Mouse (Mus musculus): ENCODE data around the gene Scgb1a1. TPM values are rescaled to one million over a fixed set of nuclear protein-coding genes. Genes with fewer than 3 reads are reported as not detected.
"Not testable (repeated sequence)": the region's sequence is repeated elsewhere in the genome, so short reads cannot be mapped to it uniquely, and the experiment has no call there.

The Scgb1a1 gene
- polyA plus RNA-seq, 1 experiment from 2014 or later, result not detected

GRCm38 (mm10) chr19:9090191-9090590, 2.4 kb upstream of the Scgb1a1 start:
- 70% methylated on average over 4 of the region's 4 CpGs for WGBS
- H3K4me3 ChIP-seq (ENCODE audit: low read length), result no peak overlapping the region
- no peak overlapping the region for H3K9ac ChIP-seq (ENCODE audit: low read depth, low read length)
- H3K27me3 ChIP-seq (ENCODE audit: control insufficient read depth, insufficient read depth, low read length), result no peaks in the 10 kb centered on the region
- H3K27ac ChIP-seq (ENCODE audit: low read depth, low read length), result no peak overlapping the region
- H3K36me3 ChIP-seq (ENCODE audit: control insufficient read depth, insufficient read depth, low read length), result no peaks in the 10 kb centered on the region
- H3K4me2 ChIP-seq (replicated peaks; ENCODE audit: low read depth, low read length), result no peak overlapping the region
- ATAC-seq (ENCODE audit: low FRiP score, low TSS enrichment), result no peak
- H3K4me1 ChIP-seq (ENCODE audit: control insufficient read depth, insufficient read depth, low read length), result no peaks in the 10 kb centered on the region
- H3K9me3 ChIP-seq (ENCODE audit: control insufficient read depth, low read length), result no peaks in the 10 kb centered on the region

GRCm38 (mm10) chr19:9083892-9084291, 3.9 kb downstream of the Scgb1a1 start:
- H3K4me2 ChIP-seq (replicated peaks; ENCODE audit: low read depth, low read length); H3K36me3 ChIP-seq (ENCODE audit: control insufficient read depth, insufficient read depth, low read length); H3K27me3 ChIP-seq (ENCODE audit: control insufficient read depth, insufficient read depth, low read length); H3K9me3 ChIP-seq (ENCODE audit: control insufficient read depth, low read length); H3K4me1 ChIP-seq (ENCODE audit: control insufficient read depth, insufficient read depth, low read length); ATAC-seq (ENCODE audit: low FRiP score, low TSS enrichment); H3K4me3 ChIP-seq (ENCODE audit: low read length); H3K27ac ChIP-seq (ENCODE audit: low read depth, low read length); H3K9ac ChIP-seq (ENCODE audit: low read depth, low read length): not testable (repeated sequence)
- WGBS, result 87% methylated on average over 2 of the region's 2 CpGs

GRCm38 (mm10) chr19:9083010-9083355, 4.8 kb downstream of the Scgb1a1 start:
- Histone ChIP-seq H3K27me3 (ENCODE audit: control insufficient read depth, insufficient read depth, low read length) (no peaks in the 10 kb centered on the region), H3K9ac (ENCODE audit: low read depth, low read length) (no peak overlapping the region), H3K4me1 (ENCODE audit: control insufficient read depth, insufficient read depth, low read length) (peaks cover 5% of the 10 kb centered on the region), H3K36me3 (ENCODE audit: control insufficient read depth, insufficient read depth, low read length) (no peaks in the 10 kb centered on the region), H3K9me3 (ENCODE audit: control insufficient read depth, low read length) (no peaks in the 10 kb centered on the region), H3K4me3 (ENCODE audit: low read length) (no peak overlapping the region), H3K27ac (ENCODE audit: low read depth, low read length) (no peak overlapping the region), H3K4me2 (replicated peaks; ENCODE audit: low read depth, low read length) (no peak overlapping the region)
- ATAC-seq (ENCODE audit: low FRiP score, low TSS enrichment), result no peak
- 77% methylated on average over 2 of the region's 2 CpGs for WGBS

GRCm38 (mm10) chr19:9082191-9083009, 5.4 kb downstream of the Scgb1a1 start:
- Histone ChIP-seq H3K27me3 (ENCODE audit: control insufficient read depth, insufficient read depth, low read length) (no peaks in the 10 kb centered on the region), H3K4me3 (ENCODE audit: low read length) (no peak overlapping the region), H3K4me1 (ENCODE audit: control insufficient read depth, insufficient read depth, low read length) (peaks cover 5% of the 10 kb centered on the region), H3K4me2 (replicated peaks; ENCODE audit: low read depth, low read length) (peak overlapping the region; percentile 27), H3K9ac (ENCODE audit: low read depth, low read length) (peak overlapping the region; percentile 35; the same call in 1 of the 2 replicates), H3K27ac (ENCODE audit: low read depth, low read length) (no peak overlapping the region), H3K36me3 (ENCODE audit: control insufficient read depth, insufficient read depth, low read length) (no peaks in the 10 kb centered on the region), H3K9me3 (ENCODE audit: control insufficient read depth, low read length) (no peaks in the 10 kb centered on the region)
- 14% methylated on average over 23 of the region's 23 CpGs for WGBS
- ATAC-seq (ENCODE audit: low FRiP score, low TSS enrichment), result peak; percentile 95

GRCm38 (mm10) chr19:9081311-9082190, 6.2 kb downstream of the Scgb1a1 start:
- Histone ChIP-seq H3K4me1 (ENCODE audit: control insufficient read depth, insufficient read depth, low read length) (peaks cover 5% of the 10 kb centered on the region), H3K36me3 (ENCODE audit: control insufficient read depth, insufficient read depth, low read length) (no peaks in the 10 kb centered on the region), H3K4me3 (ENCODE audit: low read length) (no peak overlapping the region), H3K4me2 (replicated peaks; ENCODE audit: low read depth, low read length) (peak overlapping the region; percentile 27; the same call in 1 of the 2 replicates), H3K27ac (ENCODE audit: low read depth, low read length) (no peak overlapping the region), H3K27me3 (ENCODE audit: control insufficient read depth, insufficient read depth, low read length) (no peaks in the 10 kb centered on the region), H3K9ac (ENCODE audit: low read depth, low read length) (peak overlapping the region; percentile 35; the same call in 1 of the 2 replicates), H3K9me3 (ENCODE audit: control insufficient read depth, low read length) (no peaks in the 10 kb centered on the region)
- WGBS, result 79% methylated on average over 14 of the region's 14 CpGs
- ATAC-seq (ENCODE audit: low FRiP score, low TSS enrichment), result peak; percentile 37; the same call in 1 of the 2 replicates

- Histone ChIP-seq H3K27me3 (ENCODE audit: control insufficient read depth, insufficient read depth, low read length) (no peaks in the 10 kb centered on the region), H3K4me1 (ENCODE audit: control insufficient read depth, insufficient read depth, low read length) (peaks cover 5% of the 10 kb centered on the region), H3K9ac (ENCODE audit: low read depth, low read length) (no peak overlapping the region), H3K4me3 (ENCODE audit: low read length) (no peak overlapping the region), H3K27ac (ENCODE audit: low read depth, low read length) (no peak overlapping the region), H3K4me2 (replicated peaks; ENCODE audit: low read depth, low read length) (no peak overlapping the region), H3K36me3 (ENCODE audit: control insufficient read depth, insufficient read depth, low read length) (no peaks in the 10 kb centered on the region), H3K9me3 (ENCODE audit: control insufficient read depth, low read length) (no peaks in the 10 kb centered on the region)
- WGBS, result 45% methylated on average over 7 of the region's 7 CpGs
- ATAC-seq (ENCODE audit: low FRiP score, low TSS enrichment), result no peak
Measured at GRCm38 (mm10) chr19:9079916-9080315, 7.8 kb downstream of the Scgb1a1 start.

GRCm38 (mm10) chr19:9076982-9077660, 10.6 kb downstream of the Scgb1a1 start:
- no peaks in the 10 kb centered on the region for H3K36me3 ChIP-seq (ENCODE audit: control insufficient read depth, insufficient read depth, low read length)
- peaks cover 5% of the 10 kb centered on the region for H3K4me1 ChIP-seq (ENCODE audit: control insufficient read depth, insufficient read depth, low read length)
- 70% methylated on average over 4 of the region's 4 CpGs for WGBS
- no peak overlapping the region for H3K4me3 ChIP-seq (ENCODE audit: low read length)
- no peak overlapping the region for H3K27ac ChIP-seq (ENCODE audit: low read depth, low read length)
- no peak overlapping the region for H3K4me2 ChIP-seq (replicated peaks; ENCODE audit: low read depth, low read length)
- no peak overlapping the region for H3K9ac ChIP-seq (ENCODE audit: low read depth, low read length)
- no peak for ATAC-seq (ENCODE audit: low FRiP score, low TSS enrichment)
- H3K9me3 ChIP-seq (ENCODE audit: control insufficient read depth, low read length), result no peaks in the 10 kb centered on the region
- H3K27me3 ChIP-seq (ENCODE audit: control insufficient read depth, insufficient read depth, low read length), result no peaks in the 10 kb centered on the region

GRCm38 (mm10) chr19:9076035-9076434, 11.7 kb downstream of the Scgb1a1 start:
- no peaks in the 10 kb centered on the region for H3K9me3 ChIP-seq (ENCODE audit: control insufficient read depth, low read length)
- no peak for ATAC-seq (ENCODE audit: low FRiP score, low TSS enrichment)
- 92% methylated on average over 3 of the region's 3 CpGs for WGBS
- H3K9ac ChIP-seq (ENCODE audit: low read depth, low read length), result no peak overlapping the region
- H3K27ac ChIP-seq (ENCODE audit: low read depth, low read length), result no peak overlapping the region
- no peak overlapping the region for H3K4me2 ChIP-seq (replicated peaks; ENCODE audit: low read depth, low read length)
- H3K27me3 ChIP-seq (ENCODE audit: control insufficient read depth, insufficient read depth, low read length), result no peaks in the 10 kb centered on the region
- no peak overlapping the region for H3K4me3 ChIP-seq (ENCODE audit: low read length)
- no peaks in the 10 kb centered on the region; the same call in 1 of the 2 replicates for H3K4me1 ChIP-seq (ENCODE audit: control insufficient read depth, insufficient read depth, low read length)
- H3K36me3 ChIP-seq (ENCODE audit: control insufficient read depth, insufficient read depth, low read length), result no peaks in the 10 kb centered on the region

Measured in kidney, embryonic 14.5 days (tissue).